Mouse (Mus musculus) splenic B cell, adult 2 months (primary cell): ENCODE data around the gene Mrpl12.

Source experiments
- DNase-seq: peaks from one replicate; pipeline ENCODE4 v3.0.0-alpha.2; 2011; ENCODE audit warnings: low read depth, low spot score
- H3K27me3 ChIP-seq: 2 replicates; pipeline ENCODE4 v1.6.1; 2012; ENCODE audit warnings: mild to moderate bottlenecking, low read length, moderate library complexity, mixed read lengths; ENCODE audit not compliant: control insufficient read depth, poor library complexity, insufficient read depth, severe bottlenecking
- H3K36me3 ChIP-seq: 2 replicates; pipeline ENCODE4 v1.6.1; 2012; ENCODE audit warnings: mild to moderate bottlenecking, low read length, moderate library complexity, mixed read lengths; ENCODE audit not compliant: control insufficient read depth, poor library complexity, insufficient read depth, severe bottlenecking

The Mrpl12 gene

GRCm38 (mm10) chr11:120484265-120484981 lies at the start of gene Mrpl12:
Mrpl12 (plus strand) TSS chr11:120484613.
- peaks cover 9% of the 10 kb centered on the region for H3K36me3 ChIP-seq
- no peaks in the 10 kb centered on the region for H3K27me3 ChIP-seq
- peak; percentile 96 for DNase-seq

GRCm38 (mm10) chr11:120437152-120437856 lies 47.1 kb upstream of the Mrpl12 start, which contains the start of gene Nploc4:
Nploc4 (minus strand) TSS chr11:120437708.
- H3K36me3 ChIP-seq = peaks cover 2% of the 10 kb centered on the region; the same call in 1 of the 2 replicates
- no peaks in the 10 kb centered on the region for H3K27me3 ChIP-seq
- peak; percentile 89 for DNase-seq

- H3K36me3 ChIP-seq = no peaks in the 10 kb centered on the region
- no peaks in the 10 kb centered on the region for H3K27me3 ChIP-seq
- DNase-seq = no peak
These were observed 46.5 kb upstream of the Mrpl12 start for GRCm38 (mm10) chr11:120437857-120438385.

GRCm38 (mm10) chr11:120442344-120442743 lies 42.1 kb upstream of the Mrpl12 start, which contains the start of gene Tspan10:
Tspan10 (plus strand) TSS chr11:120442644.
- Histone ChIP-seq H3K36me3 (no peaks in the 10 kb centered on the region), H3K27me3 (no peaks in the 10 kb centered on the region)
- DNase-seq = no peak

- Histone ChIP-seq H3K36me3 (no peaks in the 10 kb centered on the region), H3K27me3 (no peaks in the 10 kb centered on the region)
- DNase-seq = no peak
These were observed 41.6 kb upstream of the Mrpl12 start for GRCm38 (mm10) chr11:120442765-120443280.

GRCm38 (mm10) chr11:120444106-120444505 lies 40.3 kb upstream of the Mrpl12 start:
- Histone ChIP-seq H3K36me3 (no peaks in the 10 kb centered on the region), H3K27me3 (no peaks in the 10 kb centered on the region)
- no peak for DNase-seq

GRCm38 (mm10) chr11:120445475-120445874 lies 38.9 kb upstream of the Mrpl12 start:
- DNase-seq = no peak
- no peaks in the 10 kb centered on the region for H3K36me3 ChIP-seq
- no peaks in the 10 kb centered on the region for H3K27me3 ChIP-seq

- H3K27me3 ChIP-seq = no peaks in the 10 kb centered on the region
- no peak for DNase-seq
- no peaks in the 10 kb centered on the region for H3K36me3 ChIP-seq
These were observed 37.2 kb upstream of the Mrpl12 start for GRCm38 (mm10) chr11:120447179-120447578.

- no peaks in the 10 kb centered on the region for H3K27me3 ChIP-seq
- no peak for DNase-seq
- H3K36me3 ChIP-seq = no peaks in the 10 kb centered on the region
These were observed 32.2 kb upstream of the Mrpl12 start for GRCm38 (mm10) chr11:120452246-120452645.

- no peak for DNase-seq
- H3K36me3 ChIP-seq = no peaks in the 10 kb centered on the region
- H3K27me3 ChIP-seq = no peaks in the 10 kb centered on the region
These were observed 31.1 kb upstream of the Mrpl12 start, which contains the start of gene Pde6g for GRCm38 (mm10) chr11:120453306-120453705. Pde6g (minus strand) TSS chr11:120453500.

GRCm38 (mm10) chr11:120454965-120455364 lies 29.4 kb upstream of the Mrpl12 start:
- Histone ChIP-seq H3K27me3 (no peaks in the 10 kb centered on the region), H3K36me3 (no peaks in the 10 kb centered on the region)
- DNase-seq = no peak

GRCm38 (mm10) chr11:120455413-120455812 lies 29.0 kb upstream of the Mrpl12 start:
- H3K36me3 ChIP-seq = no peaks in the 10 kb centered on the region
- no peaks in the 10 kb centered on the region for H3K27me3 ChIP-seq
- DNase-seq = no peak

- H3K27me3 ChIP-seq = no peaks in the 10 kb centered on the region
- H3K36me3 ChIP-seq = peaks cover 2% of the 10 kb centered on the region
- DNase-seq = no peak
These were observed 27.0 kb upstream of the Mrpl12 start for GRCm38 (mm10) chr11:120457370-120457769.

GRCm38 (mm10) chr11:120457772-120458751 lies 26.4 kb upstream of the Mrpl12 start, which contains the start of the genes Oxld1 and Ccdc137:
Oxld1 (minus strand) TSS chr11:120458068.
Ccdc137 (plus strand) TSS chr11:120458115.
- DNase-seq = peak; percentile 78
- H3K36me3 ChIP-seq = peaks cover 4% of the 10 kb centered on the region
- no peaks in the 10 kb centered on the region for H3K27me3 ChIP-seq
